Mouse (Mus musculus) lung, embryonic 16.5 days (tissue): ENCODE measurements around the gene Ky. TPM values are rescaled to one million over a fixed set of nuclear protein-coding genes. Genes with fewer than 3 reads are reported as not detected.

Experiments
- ATAC-seq: fragments of 200-750 bp; cut with Nextera tagmentation; 2 replicates; pipeline ENCODE4 v1.8.0; 2017; ENCODE audit warnings: low read depth, mild to moderate bottlenecking, moderate library complexity
- H3K27ac ChIP-seq: fragments of 300-500 bp; sonication (generic); 2 replicates; pipeline ENCODE4 v1.5.1; 2014; ENCODE audit warnings: mild to moderate bottlenecking, control low read depth, low read length
- H3K27me3 ChIP-seq: fragments of 300-500 bp; sonication (generic); 2 replicates; pipeline ENCODE4 v1.6.1; 2014; ENCODE audit warnings: low read depth, low read length, mixed read lengths; ENCODE audit not compliant: control insufficient read depth, insufficient read depth
- H3K36me3 ChIP-seq: fragments of 300-500 bp; sonication (generic); 2 replicates; pipeline ENCODE4 v1.6.1; 2014; ENCODE audit warnings: low read length; ENCODE audit not compliant: control insufficient read depth, insufficient read depth
- H3K4me1 ChIP-seq: fragments of 300-500 bp; sonication (generic); replicated peaks from 2 replicates; pipeline ENCODE4 v1.6.1; 2014; ENCODE audit warnings: low read length, mixed read lengths; ENCODE audit not compliant: control insufficient read depth, insufficient read depth
- H3K4me2 ChIP-seq: fragments of 300-500 bp; sonication (generic); 2 replicates; pipeline ENCODE4 v1.6.1; 2014; ENCODE audit warnings: low read depth, low read length, control low read depth
- H3K4me3 ChIP-seq: fragments of 300-500 bp; sonication (generic); 2 replicates; pipeline ENCODE4 v1.5.1; 2014; ENCODE audit warnings: mild to moderate bottlenecking, low read length, control low read depth
- H3K9ac ChIP-seq: fragments of 300-500 bp; sonication (generic); 2 replicates; pipeline ENCODE4 v1.6.1; 2014; ENCODE audit warnings: low read length, control low read depth
- H3K9me3 ChIP-seq: fragments of 300-500 bp; sonication (generic); 2 replicates; pipeline ENCODE4 v1.6.1; 2016; ENCODE audit warnings: low read length; ENCODE audit not compliant: control insufficient read depth
- WGBS: fragments of 180-500 bp; shearing (Covaris S2); extraction: QIAGEN DNeasy Blood & Tissue Kit; methylation state at CpG from one replicate; pipeline ENCODE4 v1.1.7; 2014; 5-methylcytosine and 5-hydroxymethylcytosine counted together
- polyA plus RNA-seq: library from polyadenylated mRNA; unstranded; fragments of >200 nt; fragmentation: Nextera tagmentation; extraction: Ambion mirVana; gene quantifications from 2 replicates; pipeline ENCODE4 v1.2.1, GENCODE M21; 2015

The Ky gene
- polyA plus RNA-seq, 1 experiment from 2014 or later, result 0.25 TPM

GRCm38 (mm10) chr9:102499266-102499665, 6.3 kb upstream of the Ky start:
- H3K4me2 ChIP-seq, result no peak overlapping the region
- H3K27ac ChIP-seq, result no peak overlapping the region
- no peaks in the 10 kb centered on the region for H3K36me3 ChIP-seq
- no peak overlapping the region for H3K9ac ChIP-seq
- WGBS, result 83% methylated on average over 4 of the region's 4 CpGs
- no peaks in the 10 kb centered on the region for H3K9me3 ChIP-seq
- H3K4me3 ChIP-seq, result no peak overlapping the region
- H3K27me3 ChIP-seq, result no peaks in the 10 kb centered on the region
- no peak for ATAC-seq
- no peaks in the 10 kb centered on the region for H3K4me1 ChIP-seq

- H3K9ac ChIP-seq, result no peak overlapping the region
- no peaks in the 10 kb centered on the region; the same call in 1 of the 2 replicates for H3K27me3 ChIP-seq
- ATAC-seq, result no peak
- no peaks in the 10 kb centered on the region for H3K4me1 ChIP-seq
- no peaks in the 10 kb centered on the region for H3K36me3 ChIP-seq
- H3K9me3 ChIP-seq, result no peaks in the 10 kb centered on the region
- H3K4me3 ChIP-seq, result no peak overlapping the region
- no peak overlapping the region for H3K27ac ChIP-seq
- H3K4me2 ChIP-seq, result no peak overlapping the region
These were observed 5.8 kb upstream of the Ky start for GRCm38 (mm10) chr9:102499746-102500145.

GRCm38 (mm10) chr9:102501113-102501512, 4.4 kb upstream of the Ky start:
- Histone ChIP-seq H3K4me2 (no peak overlapping the region), H3K4me1 (peaks cover 6% of the 10 kb centered on the region; the same call in 1 of the 2 replicates), H3K4me3 (no peak overlapping the region), H3K27me3 (peaks cover 12% of the 10 kb centered on the region), H3K36me3 (no peaks in the 10 kb centered on the region), H3K9me3 (no peaks in the 10 kb centered on the region), H3K9ac (no peak overlapping the region), H3K27ac (no peak overlapping the region)
- WGBS, result 57% methylated on average over 4 of the region's 4 CpGs
- ATAC-seq, result no peak

- no peak overlapping the region for H3K4me3 ChIP-seq
- H3K27ac ChIP-seq, result no peak overlapping the region
- 58% methylated on average over 11 of the region's 11 CpGs for WGBS
- peaks cover 22% of the 10 kb centered on the region for H3K27me3 ChIP-seq
- no peaks in the 10 kb centered on the region for H3K36me3 ChIP-seq
- no peaks in the 10 kb centered on the region for H3K9me3 ChIP-seq
- peaks cover 6% of the 10 kb centered on the region; the same call in 1 of the 2 replicates for H3K4me1 ChIP-seq
- H3K4me2 ChIP-seq, result no peak overlapping the region
- H3K9ac ChIP-seq, result no peak overlapping the region
- ATAC-seq, result no peak
These were observed 3.4 kb upstream of the Ky start for GRCm38 (mm10) chr9:102502015-102502633.

- Histone ChIP-seq H3K9me3 (no peaks in the 10 kb centered on the region), H3K36me3 (no peaks in the 10 kb centered on the region), H3K4me3 (no peak overlapping the region), H3K4me2 (no peak overlapping the region), H3K4me1 (peaks cover 6% of the 10 kb centered on the region; the same call in 1 of the 2 replicates), H3K27ac (no peak overlapping the region), H3K9ac (no peak overlapping the region), H3K27me3 (peaks cover 27% of the 10 kb centered on the region)
- ATAC-seq, result no peak
- WGBS, result 62% methylated on average over 3 of the region's 3 CpGs
These were observed 703 bp upstream of the Ky start for GRCm38 (mm10) chr9:102504716-102505378.

- H3K9me3 ChIP-seq, result no peaks in the 10 kb centered on the region
- H3K27me3 ChIP-seq, result peaks cover 27% of the 10 kb centered on the region
- ATAC-seq, result no peak
- WGBS, result 71% methylated on average over 3 of the region's 3 CpGs
- H3K4me3 ChIP-seq, result no peak overlapping the region
- no peak overlapping the region for H3K9ac ChIP-seq
- H3K4me2 ChIP-seq, result no peak overlapping the region
- H3K36me3 ChIP-seq, result no peaks in the 10 kb centered on the region
- no peak overlapping the region for H3K27ac ChIP-seq
- peaks cover 6% of the 10 kb centered on the region; the same call in 1 of the 2 replicates for H3K4me1 ChIP-seq
These were observed 2.8 kb downstream of the Ky start for GRCm38 (mm10) chr9:102508315-102508714.

- peaks cover 12% of the 10 kb centered on the region for H3K27me3 ChIP-seq
- no peak overlapping the region for H3K4me3 ChIP-seq
- 27% methylated on average over 8 of the region's 8 CpGs for WGBS
- H3K9ac ChIP-seq, result no peak overlapping the region
- H3K36me3 ChIP-seq, result no peaks in the 10 kb centered on the region
- peak overlapping the region; percentile 21; the same call in 1 of the 2 replicates for H3K27ac ChIP-seq
- H3K9me3 ChIP-seq, result no peaks in the 10 kb centered on the region
- peak; percentile 93 for ATAC-seq
- H3K4me1 ChIP-seq, result no peaks in the 10 kb centered on the region
- no peak overlapping the region for H3K4me2 ChIP-seq
These were observed 5.9 kb downstream of the Ky start for GRCm38 (mm10) chr9:102511423-102511822.

GRCm38 (mm10) chr9:102513578-102513977, 8.0 kb downstream of the Ky start:
- Histone ChIP-seq H3K4me1 (no peaks in the 10 kb centered on the region), H3K36me3 (no peaks in the 10 kb centered on the region), H3K4me2 (no peak overlapping the region), H3K9ac (no peak overlapping the region), H3K27me3 (no peaks in the 10 kb centered on the region), H3K27ac (no peak overlapping the region), H3K9me3 (no peaks in the 10 kb centered on the region), H3K4me3 (no peak overlapping the region)
- WGBS, result 68% methylated on average over 4 of the region's 4 CpGs
- ATAC-seq, result no peak

- Histone ChIP-seq H3K4me2 (no peak overlapping the region), H3K27ac (no peak overlapping the region), H3K36me3 (no peaks in the 10 kb centered on the region), H3K9me3 (no peaks in the 10 kb centered on the region), H3K4me3 (no peak overlapping the region), H3K27me3 (no peaks in the 10 kb centered on the region), H3K4me1 (no peaks in the 10 kb centered on the region), H3K9ac (no peak overlapping the region)
- no peak for ATAC-seq
- 82% methylated on average over 9 of the region's 9 CpGs for WGBS
These were observed 12.9 kb downstream of the Ky start for GRCm38 (mm10) chr9:102518443-102518842.
